Mouse (Mus musculus): ENCODE results near the gene Mep1a. TPM values are rescaled to one million over a fixed set of nuclear protein-coding genes. Genes with fewer than 3 reads are reported as not detected.
"Not testable (repeated sequence)": the region's sequence is repeated elsewhere in the genome, so short reads cannot be mapped to it uniquely, and the experiment has no call there.

The Mep1a gene
- total RNA-seq (2021) = under 1 TPM in 1 of 2 experiments, not detected in 1; 0.12 TPM

DNA sequence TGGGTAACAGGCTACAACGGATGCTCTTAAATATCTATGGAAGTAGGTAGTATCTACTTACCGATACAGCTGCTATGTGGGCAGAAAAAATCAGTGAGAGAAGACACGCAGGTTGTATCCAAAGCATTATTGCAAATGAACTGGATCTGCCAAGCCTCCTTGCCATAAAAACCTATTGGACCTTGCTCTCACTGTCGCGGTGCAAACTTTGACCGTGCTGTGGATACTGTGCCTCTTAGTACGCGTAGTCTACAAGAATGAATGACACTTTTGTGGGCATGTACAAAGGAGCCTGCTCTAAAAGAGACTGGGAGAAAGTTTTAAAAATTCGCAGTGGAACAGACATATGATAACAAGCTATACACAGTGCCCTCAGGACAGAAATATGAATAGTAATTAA is at the start of gene Mep1a:
Gene Mep1a (minus strand): TSS at position 221 of the 400 bp plus-strand sequence.
- no peak for DNase-seq (ENCODE audit: extremely low spot score in 1 of 2, low spot score in 2 of 2)
- intact Hi-C loops (cut with DNase I) = no loop called here

DNA sequence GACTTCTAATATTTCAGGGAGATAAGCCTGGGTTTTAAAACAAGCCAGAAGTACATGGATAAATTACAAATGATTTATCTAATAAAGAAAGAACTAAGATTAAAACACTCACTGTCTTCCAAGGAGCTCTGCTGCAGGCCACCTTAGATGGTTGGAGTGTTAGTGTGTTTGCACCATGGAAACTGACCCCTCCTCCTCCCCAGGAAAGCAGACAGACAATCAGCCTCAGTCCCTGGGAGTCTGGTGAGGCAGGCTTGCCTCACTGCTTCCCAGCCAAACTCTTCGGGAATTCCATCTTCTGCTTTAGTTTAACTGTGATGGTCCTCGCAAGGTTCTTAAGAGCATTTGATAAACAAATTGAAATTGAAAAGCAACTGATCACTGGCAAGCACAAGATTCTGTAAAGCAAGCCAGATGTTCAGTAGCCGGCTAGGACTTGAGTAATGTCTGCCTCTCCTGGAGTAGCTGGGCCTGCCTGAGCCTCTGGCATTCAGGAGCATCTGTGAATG is 48.6 kb upstream of the Mep1a start:
- intact Hi-C loops (cut with DNase I) = no loop called here

DNA sequence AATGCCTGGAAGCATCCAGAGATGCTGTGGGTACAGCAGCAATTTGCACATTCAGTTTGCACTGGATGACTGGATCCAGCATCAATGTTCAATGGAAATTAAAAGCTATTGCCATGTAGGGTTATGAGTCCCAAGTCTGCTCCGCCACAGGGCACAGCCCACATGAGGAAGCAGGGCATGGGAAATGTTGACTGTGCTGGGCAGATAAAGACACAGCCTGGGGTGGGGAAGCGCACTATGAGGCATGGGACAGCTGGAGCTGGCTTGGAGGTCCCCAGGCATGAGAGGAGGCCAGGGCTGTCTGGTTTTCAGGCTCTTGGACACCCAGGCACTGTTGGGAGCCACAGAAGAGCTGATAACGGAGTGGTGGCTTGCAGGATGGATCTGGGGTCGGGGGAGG is 41.4 kb upstream of the Mep1a start:
- intact Hi-C loops (cut with DNase I) = no loop called here
- DNase-seq (ENCODE audit: extremely low spot score in 1 of 2, low spot score in 2 of 2) = no peak

More for the DNA sequence above, 48.6 kb upstream of the Mep1a start:
- no peak for DNase-seq (ENCODE audit: extremely low spot score in 1 of 2, low spot score in 2 of 2)

DNA sequence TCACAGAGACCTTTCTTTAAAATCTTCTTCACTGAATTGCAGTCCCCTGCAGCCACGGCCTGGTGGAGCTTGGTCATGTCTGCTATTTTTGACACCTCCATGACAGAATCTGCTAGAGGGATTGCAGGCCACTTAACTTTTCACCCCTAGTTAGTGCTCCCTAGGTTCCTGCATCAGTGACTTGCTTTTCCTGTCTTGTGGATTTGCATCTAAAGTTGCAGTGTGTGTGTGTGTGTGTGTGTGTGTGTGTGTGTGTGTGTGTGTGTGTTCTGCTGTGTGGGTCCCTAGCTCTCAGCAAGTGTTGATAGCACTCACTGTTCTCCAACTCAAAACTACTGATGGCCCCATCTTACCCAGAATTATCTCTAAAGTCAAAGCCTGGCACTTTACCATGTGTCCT is 40.9 kb upstream of the Mep1a start, which contains the start of gene Ankrd66:
Gene Ankrd66 (minus strand): TSS at position 101 of the 400 bp plus-strand sequence.
- intact Hi-C loops (cut with DNase I) = no loop called here
- DNase-seq (ENCODE audit: extremely low spot score in 1 of 2, low spot score in 2 of 2) = no peak

DNA sequence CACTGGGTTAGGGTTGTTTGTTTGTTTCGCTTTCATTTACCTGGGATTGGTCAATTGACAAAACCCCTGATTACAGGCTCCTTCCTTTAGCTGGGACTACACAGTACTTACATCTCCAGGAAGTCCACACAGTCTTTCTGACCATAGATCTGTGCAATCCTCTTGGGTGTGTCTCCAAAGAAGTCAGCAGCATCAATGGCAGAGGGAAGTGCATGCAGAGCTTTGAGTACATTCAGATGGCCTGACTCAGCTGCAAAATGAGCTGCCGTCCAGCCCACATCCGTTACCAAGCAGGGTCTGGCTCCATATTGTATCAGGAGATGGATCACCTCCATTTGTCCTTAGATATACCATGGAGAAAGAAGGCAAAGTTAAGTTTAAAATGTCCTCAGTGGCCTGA is 36.2 kb upstream of the Mep1a start:
- intact Hi-C loops (cut with DNase I) = no loop called here
- no peak for DNase-seq (ENCODE audit: extremely low spot score in 1 of 2, low spot score in 2 of 2)

DNA sequence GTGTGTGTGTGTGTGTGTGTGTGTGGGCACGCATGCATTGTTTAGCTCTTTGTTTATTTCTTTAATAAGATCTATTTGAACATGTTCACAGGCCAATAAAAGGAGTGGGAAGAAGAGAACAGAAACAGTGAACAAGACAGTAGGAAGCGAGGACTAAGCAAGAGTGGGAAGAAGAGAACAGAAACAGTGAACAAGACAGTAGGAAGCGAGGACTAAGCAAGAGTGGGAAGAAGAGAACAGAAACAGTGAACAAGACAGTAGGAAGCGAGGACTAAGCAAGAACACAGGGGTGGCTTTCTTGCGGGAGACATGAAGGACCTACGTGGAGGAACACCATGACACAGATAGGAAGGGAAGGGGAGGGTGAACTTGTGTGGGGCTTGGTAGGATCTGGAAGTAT is 34.2 kb upstream of the Mep1a start:
- DNase-seq (ENCODE audit: extremely low spot score in 1 of 2, low spot score in 2 of 2); intact Hi-C loops (cut with DNase I): not testable (repeated sequence)

DNA sequence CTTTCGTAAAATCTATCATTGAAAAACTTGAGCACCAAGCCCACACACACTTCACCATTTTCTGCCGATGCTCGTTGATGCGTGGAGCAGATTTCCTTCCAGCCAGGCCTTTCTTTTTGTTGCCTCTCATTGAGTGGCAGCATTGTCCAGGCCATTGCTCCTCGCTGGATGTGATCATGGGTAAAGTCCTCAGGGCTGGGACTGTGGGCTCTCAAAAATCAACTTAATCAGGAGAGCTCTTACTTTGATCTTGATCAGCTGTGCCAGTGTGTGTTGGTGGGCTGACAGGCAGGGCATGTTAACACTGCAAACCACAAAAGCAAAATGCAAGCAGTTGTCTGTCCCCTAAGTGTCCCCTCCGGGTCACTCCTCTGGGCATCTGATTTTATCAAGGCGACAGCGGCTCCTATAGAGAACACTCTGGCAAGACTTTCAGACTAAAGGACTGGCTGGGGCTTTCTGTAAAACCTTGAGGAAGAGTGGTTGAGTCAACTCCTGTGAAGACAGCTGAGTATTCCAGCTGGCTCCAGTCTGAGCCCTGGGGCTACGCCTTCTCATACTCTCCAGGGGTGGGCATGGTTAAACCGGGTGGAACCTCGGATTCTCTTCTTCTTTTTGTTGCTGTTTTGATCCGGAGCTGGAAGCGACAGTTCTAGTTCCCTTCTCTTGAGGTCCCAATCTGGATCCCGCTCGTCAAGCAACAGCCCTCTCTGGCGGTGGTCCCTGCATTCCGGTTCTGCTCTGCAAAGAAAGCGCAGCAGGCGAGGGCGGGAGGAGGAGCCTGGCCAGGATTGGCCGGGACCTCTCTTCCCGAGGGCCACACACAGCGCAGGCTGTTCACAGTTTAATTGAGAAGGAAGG is 32.0 kb upstream of the Mep1a start:
- peak; percentile 36 to 74 for DNase-seq (ENCODE audit: extremely low spot score in 1 of 2, low spot score in 2 of 2)
- intact Hi-C loops (cut with DNase I) = no loop called here

DNA sequence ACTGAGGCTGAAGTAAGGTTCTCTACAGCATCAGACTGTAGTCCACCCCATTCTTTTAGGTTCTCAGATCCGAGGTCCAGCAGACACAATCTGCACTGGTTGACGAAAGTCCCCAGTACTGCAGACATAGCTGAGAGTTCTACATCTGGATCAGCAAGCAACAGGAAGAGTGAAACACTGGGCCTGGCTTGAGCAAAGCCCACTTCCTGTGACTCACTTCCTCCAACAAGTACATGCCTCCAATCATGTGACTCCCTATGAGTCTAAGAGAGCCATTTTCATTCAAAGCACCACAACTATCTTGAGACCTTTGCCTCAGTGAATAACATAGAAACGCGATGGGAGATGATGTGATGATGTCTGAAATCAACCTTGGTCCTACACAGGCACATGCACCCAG is 28.6 kb upstream of the Mep1a start:
- DNase-seq (ENCODE audit: extremely low spot score in 1 of 2, low spot score in 2 of 2) = no peak
- intact Hi-C loops (cut with DNase I) = no loop called here

DNA sequence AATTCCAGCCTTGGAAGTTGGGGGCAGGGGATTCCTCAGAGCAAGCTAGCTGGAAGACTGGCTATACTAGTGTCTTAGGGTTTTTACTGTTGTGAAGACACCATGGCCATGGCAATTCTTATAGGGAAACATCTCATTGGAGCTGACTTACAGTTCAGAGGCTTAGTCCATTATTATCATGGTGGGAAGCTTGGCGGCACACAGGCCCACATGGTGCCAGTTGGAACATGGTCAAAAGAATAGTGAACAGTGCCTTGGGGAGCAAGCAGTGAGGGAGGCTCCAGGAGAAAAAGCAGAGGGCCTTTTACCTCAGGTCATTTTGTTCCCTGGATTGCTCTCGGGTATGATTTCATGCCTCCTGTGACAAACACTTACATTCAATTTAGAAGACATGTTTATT is 27.9 kb upstream of the Mep1a start:
- intact Hi-C loops (cut with DNase I) = no loop called here
- peak in 1 of 2 experiments; percentile 11 for DNase-seq (ENCODE audit: extremely low spot score in 1 of 2, low spot score in 2 of 2)

DNA sequence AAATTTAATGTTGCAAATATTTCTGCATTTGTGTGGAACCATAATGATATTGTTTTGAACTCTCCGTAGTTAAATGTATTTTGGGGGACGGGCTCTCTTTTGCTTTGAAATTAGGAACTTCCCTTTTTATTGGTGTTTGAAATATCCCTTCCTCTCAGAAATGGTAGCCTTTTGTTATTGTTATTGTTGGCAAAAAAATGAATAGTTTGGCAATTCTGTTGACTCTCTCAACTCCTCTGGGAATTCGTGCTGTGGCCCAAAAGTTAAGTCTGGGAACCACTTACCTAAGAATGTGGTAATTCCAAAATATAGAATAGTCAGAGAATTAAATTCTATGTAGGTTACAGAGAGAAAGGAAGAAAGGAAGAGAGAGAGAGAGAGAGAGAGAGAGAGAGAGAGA is 17.6 kb upstream of the Mep1a start:
- intact Hi-C loops (cut with DNase I) = no loop called here

DNA sequence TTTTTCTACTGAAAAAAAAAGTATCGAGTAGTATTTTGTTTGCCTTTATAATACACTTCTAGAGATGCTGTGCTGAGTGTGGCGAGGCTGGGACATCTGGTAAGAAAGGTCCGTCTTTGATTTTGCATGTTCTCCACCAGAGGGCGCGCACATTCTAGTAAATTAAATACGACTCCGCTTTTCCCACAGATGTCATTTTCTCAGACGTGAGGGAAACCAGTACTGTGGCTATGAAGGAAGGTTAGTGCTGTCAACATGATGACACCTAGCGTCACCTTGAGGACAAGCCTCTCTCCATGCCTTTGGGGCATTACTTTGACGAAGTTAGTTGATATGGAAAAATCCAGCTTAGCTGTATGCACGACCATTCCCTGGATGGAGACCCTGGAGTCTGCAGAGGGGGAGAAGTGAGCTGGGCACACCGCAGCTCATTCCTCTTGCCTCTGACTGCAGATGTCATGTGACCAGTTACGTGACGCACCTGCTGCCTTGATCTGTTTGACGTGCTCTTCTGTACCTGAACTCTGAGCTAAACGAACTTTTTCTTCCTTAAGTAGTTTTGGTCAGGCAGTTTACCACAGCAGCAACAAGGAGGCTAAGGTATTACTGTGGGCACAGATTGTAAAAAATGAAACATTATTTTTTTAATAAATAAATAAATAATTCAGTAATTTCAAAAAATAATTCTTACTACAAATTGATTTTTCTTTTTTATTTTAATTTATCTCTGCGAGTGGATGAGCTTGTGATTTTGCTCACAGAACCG is 16.2 kb upstream of the Mep1a start:
- peak; percentile 66 to 79 for DNase-seq (ENCODE audit: extremely low spot score in 1 of 2, low spot score in 2 of 2)
- intact Hi-C loops (cut with DNase I) = loop anchor here (2.0 to 10.0 kb wide), 2 partner anchors 88 to 356 kb away; no protein-coding TSS in a partner anchor

More for the DNA sequence above, 17.6 kb upstream of the Mep1a start:
- no peak for DNase-seq (ENCODE audit: extremely low spot score in 1 of 2, low spot score in 2 of 2)

DNA sequence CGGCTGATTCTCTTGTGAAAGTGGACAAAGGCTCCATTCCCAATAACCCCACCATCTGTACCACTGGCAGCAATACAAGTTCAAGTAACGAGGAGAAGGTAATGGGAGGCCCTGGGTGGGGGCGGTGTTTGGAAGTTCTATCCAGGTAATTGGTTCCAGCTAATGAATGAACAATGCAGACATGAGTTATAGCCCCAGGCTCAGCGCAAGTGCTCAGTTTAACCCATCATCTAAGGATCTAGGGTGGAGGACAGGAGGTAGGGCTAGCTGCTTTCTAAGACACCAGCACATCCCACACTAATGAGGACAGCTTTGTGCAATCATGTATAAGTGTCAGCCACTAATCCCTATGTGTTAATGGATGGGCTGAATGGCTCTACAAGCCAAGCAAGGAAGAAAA is 8.2 kb upstream of the Mep1a start:
- intact Hi-C loops (cut with DNase I) = loop anchor here (10.0 kb wide), 1 partner anchor 364 kb away; no protein-coding TSS in a partner anchor
- no peak for DNase-seq (ENCODE audit: extremely low spot score in 1 of 2, low spot score in 2 of 2)

DNA sequence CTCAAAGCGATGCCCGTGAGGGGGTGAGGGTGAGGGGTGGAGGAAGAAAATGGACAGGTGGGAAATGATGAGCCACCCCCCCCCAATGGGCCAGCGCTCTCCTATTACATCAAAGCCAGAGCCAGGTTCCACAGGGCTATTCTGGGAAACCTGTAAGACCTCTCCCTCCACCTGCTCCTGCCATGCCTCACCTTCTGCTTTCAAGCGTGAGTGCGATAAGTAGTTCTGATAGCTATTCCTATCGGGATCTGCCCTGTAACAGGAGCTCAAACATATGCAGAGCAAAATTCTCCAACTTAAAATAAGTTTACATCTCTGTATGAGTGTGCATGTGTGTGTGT is 2.0 kb upstream of the Mep1a start:
- intact Hi-C loops (cut with DNase I) = no loop called here

DNA sequence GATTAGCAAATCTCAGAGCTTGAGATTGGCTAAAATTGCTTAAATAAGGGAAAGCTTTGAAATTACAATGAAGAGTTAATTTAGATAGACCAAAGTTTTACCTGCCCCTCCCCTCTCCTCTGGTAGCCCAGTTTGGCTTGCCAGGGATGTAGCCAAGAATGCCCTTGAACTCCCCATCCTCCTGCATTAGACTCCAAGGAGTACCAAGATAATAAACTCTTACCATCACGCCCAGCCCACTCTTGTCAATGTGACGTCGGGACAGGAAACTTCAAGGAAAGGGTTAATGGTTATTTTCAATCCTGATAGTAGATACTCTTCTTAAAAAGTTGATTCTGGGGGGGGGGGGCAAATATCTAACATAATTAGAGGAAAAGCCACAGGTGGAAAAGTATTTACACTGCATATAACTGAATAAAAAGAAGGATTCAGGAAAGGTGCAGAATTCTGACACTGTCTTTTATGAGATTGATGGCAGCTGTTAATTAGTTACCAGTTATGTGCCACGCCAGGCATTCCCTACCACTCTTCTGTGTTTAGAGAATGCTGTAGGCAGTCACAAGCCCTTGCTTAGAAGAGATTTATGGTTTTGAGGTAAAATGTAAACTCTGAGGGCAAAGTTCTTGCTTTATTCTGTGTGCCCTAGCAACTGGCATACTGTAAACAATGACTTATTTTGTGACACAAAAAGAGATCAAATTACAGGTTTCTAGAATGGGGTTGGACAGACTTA is 1.4 kb upstream of the Mep1a start:
- intact Hi-C loops (cut with DNase I) = no loop called here
- no peak for DNase-seq (ENCODE audit: extremely low spot score in 1 of 2, low spot score in 2 of 2)

More for the DNA sequence above, 2.0 kb upstream of the Mep1a start:
- no peak for DNase-seq (ENCODE audit: extremely low spot score in 1 of 2, low spot score in 2 of 2)

DNA sequence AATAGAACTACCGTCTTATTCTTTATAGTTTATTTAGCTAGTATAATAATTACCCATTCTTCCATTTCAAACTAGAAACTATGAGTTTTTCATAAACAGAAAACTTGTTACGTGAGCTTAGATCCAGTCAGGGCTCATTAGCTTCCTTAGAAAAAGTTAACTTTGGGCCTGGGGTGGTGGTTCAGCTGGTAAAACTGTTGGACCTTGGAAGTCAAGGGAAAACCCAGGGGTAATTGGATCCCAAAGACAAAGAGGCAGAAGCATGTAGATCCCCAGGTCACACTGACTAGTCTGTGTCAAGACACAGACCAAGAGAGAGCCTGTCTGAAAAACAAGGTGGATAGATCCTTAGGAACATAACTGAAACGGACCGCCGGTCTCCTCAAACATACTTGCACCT is 981 bp downstream of the Mep1a start:
- intact Hi-C loops (cut with DNase I) = no loop called here
- no peak for DNase-seq (ENCODE audit: extremely low spot score in 1 of 2, low spot score in 2 of 2)

DNA sequence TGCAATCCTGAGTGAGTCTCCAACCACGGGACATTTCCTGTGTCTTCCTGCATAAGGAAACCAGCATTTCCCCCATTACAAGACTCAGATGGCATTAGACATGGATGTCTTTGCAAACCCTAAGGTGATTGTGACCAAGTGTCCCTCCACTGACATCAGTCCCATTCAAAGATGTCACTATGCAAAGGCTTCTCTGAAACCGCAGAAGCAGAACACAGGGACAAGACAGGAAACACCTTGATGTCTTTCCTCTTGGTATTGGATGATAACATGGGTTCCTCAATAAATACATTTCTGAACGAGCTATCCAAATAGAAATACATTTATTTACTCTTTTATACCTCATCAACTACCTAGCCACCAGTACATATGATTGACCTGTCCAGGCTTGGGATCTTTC is 1.4 kb downstream of the Mep1a start:
- no peak for DNase-seq (ENCODE audit: extremely low spot score in 1 of 2, low spot score in 2 of 2)

DNA sequence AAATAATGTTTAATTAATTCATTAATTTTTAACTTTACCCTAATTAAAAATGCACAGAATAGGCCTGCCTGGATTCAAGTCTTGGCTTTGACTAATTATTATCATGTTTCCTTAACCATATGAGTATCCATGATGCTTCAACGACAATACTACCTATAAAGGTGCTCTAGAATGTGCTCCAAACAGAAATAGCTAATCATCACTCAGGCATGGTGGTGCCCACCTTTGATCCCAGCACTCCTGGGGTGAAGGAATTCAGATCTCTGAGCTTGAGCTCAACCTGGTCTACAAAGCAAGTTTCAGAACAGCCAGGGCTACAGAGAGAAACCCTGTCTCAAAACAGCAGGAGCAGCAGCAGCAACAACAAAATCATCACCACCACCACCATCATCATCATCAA is 2.1 kb downstream of the Mep1a start:
- DNase-seq (ENCODE audit: extremely low spot score in 1 of 2, low spot score in 2 of 2) = no peak
- intact Hi-C loops (cut with DNase I) = no loop called here

More for the DNA sequence above, 1.4 kb downstream of the Mep1a start:
- intact Hi-C loops (cut with DNase I) = no loop called here

DNA sequence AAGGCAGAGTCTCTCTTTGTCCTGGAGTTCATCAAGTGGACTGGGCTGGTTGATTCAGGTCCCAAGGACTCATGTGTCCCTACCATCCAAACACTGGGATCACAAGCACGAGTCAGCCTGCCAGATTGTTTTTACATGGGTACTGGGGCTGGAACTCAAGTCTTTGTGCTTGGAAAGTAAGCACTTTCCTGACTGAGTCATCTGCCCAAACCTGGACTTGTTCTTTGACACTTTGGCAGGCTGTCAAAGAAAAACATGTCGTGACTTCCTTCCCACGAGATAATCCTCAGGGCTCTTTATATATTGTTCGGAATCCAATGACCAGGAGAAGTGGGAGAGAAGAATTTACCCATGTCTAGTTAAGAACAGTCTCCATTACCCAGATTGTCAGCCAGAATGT is 5.1 kb downstream of the Mep1a start:
- intact Hi-C loops (cut with DNase I) = no loop called here
- DNase-seq (ENCODE audit: extremely low spot score in 1 of 2, low spot score in 2 of 2) = no peak

DNA sequence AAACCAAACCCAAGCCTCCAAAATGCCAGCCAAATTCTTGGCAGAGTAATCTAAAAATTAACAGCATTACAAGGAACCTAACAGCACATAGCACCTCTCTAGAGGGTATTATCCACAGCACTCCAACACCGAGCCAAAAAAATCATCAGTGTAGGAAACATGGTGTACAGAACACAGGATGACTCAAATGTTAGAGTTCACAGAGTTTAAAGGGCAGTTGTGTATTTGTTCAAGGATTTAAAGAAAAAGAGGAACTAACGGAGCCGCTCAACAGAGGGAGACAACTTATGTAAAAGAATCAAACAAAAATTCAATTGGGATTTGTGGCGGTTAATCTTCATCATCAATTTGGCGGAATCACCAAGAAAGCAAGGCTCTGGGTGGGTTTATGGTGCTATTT is 7.1 kb downstream of the Mep1a start:
- intact Hi-C loops (cut with DNase I) = no loop called here

More for the DNA sequence above, 7.1 kb downstream of the Mep1a start:
- DNase-seq (ENCODE audit: extremely low spot score in 1 of 2, low spot score in 2 of 2) = no peak

All from left cerebral cortex, postnatal 10 days (tissue).